Mouse (Mus musculus) lung, postnatal 10 days (tissue): ENCODE results near the gene Csrnp3.
A peak's percentile ranks its signal among the peaks of the same experiment; 100 is the strongest.

Source experiments
- DNase-seq: peaks from one replicate; pipeline ENCODE4 v3.0.0; 2021

Csrnp3 gene

GRCm38 (mm10) chr2:65870919-65871582 is 25.5 kb downstream of the Csrnp3 start:
- no peak for DNase-seq

- no peak for DNase-seq
These were observed 46.0 kb downstream of the Csrnp3 start for GRCm38 (mm10) chr2:65891590-65891989.

- no peak for DNase-seq
These were observed 47.7 kb downstream of the Csrnp3 start for GRCm38 (mm10) chr2:65893241-65893640.

- DNase-seq = no peak
These were observed 48.7 kb downstream of the Csrnp3 start for GRCm38 (mm10) chr2:65894299-65894698.

GRCm38 (mm10) chr2:65896542-65896941 is 51.0 kb downstream of the Csrnp3 start:
- no peak for DNase-seq

GRCm38 (mm10) chr2:65897084-65897483 is 51.5 kb downstream of the Csrnp3 start:
- DNase-seq = no peak

- DNase-seq = no peak
These were observed 53.9 kb downstream of the Csrnp3 start for GRCm38 (mm10) chr2:65899478-65899877.

- no peak for DNase-seq
These were observed 63.0 kb downstream of the Csrnp3 start for GRCm38 (mm10) chr2:65908526-65908925.

- DNase-seq = no peak
These were observed 64.4 kb downstream of the Csrnp3 start for GRCm38 (mm10) chr2:65909724-65910521.

- DNase-seq = no peak
These were observed 70.4 kb downstream of the Csrnp3 start for GRCm38 (mm10) chr2:65915994-65916393.

GRCm38 (mm10) chr2:65920651-65921412 is 75.3 kb downstream of the Csrnp3 start:
- no peak for DNase-seq

- DNase-seq = no peak
These were observed 79.9 kb downstream of the Csrnp3 start for GRCm38 (mm10) chr2:65925363-65925941.

- no peak for DNase-seq
These were observed 81.6 kb downstream of the Csrnp3 start for GRCm38 (mm10) chr2:65926935-65927708.

GRCm38 (mm10) chr2:65929286-65929685 is 83.7 kb downstream of the Csrnp3 start:
- DNase-seq = no peak

GRCm38 (mm10) chr2:65929927-65930326 is 84.4 kb downstream of the Csrnp3 start:
- no peak for DNase-seq

- DNase-seq = no peak
These were observed 85.7 kb downstream of the Csrnp3 start for GRCm38 (mm10) chr2:65931313-65931712.

- DNase-seq = peak; percentile 7
These were observed 86.3 kb downstream of the Csrnp3 start for GRCm38 (mm10) chr2:65931841-65932311.

GRCm38 (mm10) chr2:65934099-65934498 is 88.5 kb downstream of the Csrnp3 start:
- no peak for DNase-seq

- DNase-seq = no peak
These were observed 93.3 kb downstream of the Csrnp3 start for GRCm38 (mm10) chr2:65938900-65939299.

GRCm38 (mm10) chr2:65940351-65940750 is 94.8 kb downstream of the Csrnp3 start:
- peak; percentile 3 for DNase-seq

GRCm38 (mm10) chr2:65942346-65942745 is 96.8 kb downstream of the Csrnp3 start:
- no peak for DNase-seq

- no peak for DNase-seq
These were observed 103.2 kb downstream of the Csrnp3 start for GRCm38 (mm10) chr2:65948808-65949207.
